Mouse (Mus musculus): ENCODE data around the gene Zfp300.

The Zfp300 gene

GRCm38 (mm10) chrX:21088983-21089866, at the start of gene Zfp300:
TSS of gene Zfp300 (minus strand) at chrX:21089527.
- DNase-seq, result peak; percentile 74

GRCm38 (mm10) chrX:21115520-21115919, 26.2 kb upstream of the Zfp300 start, which contains the start of gene Ssxa1:
TSS of gene Ssxa1 (plus strand) at chrX:21115820.
- no peak for DNase-seq

- no peak for DNase-seq
Observed at GRCm38 (mm10) chrX:21089867-21090239, 526 bp upstream of the Zfp300 start.

- no peak for DNase-seq
Observed at GRCm38 (mm10) chrX:21088645-21088982, 713 bp downstream of the Zfp300 start.

- no peak for DNase-seq
Observed at GRCm38 (mm10) chrX:21068106-21068505, 21.2 kb downstream of the Zfp300 start, which contains the start of gene Spaca5. TSS of gene Spaca5 (plus strand) at chrX:21068406.

- no peak for DNase-seq
Observed at GRCm38 (mm10) chrX:21062544-21062890, 26.8 kb downstream of the Zfp300 start.

GRCm38 (mm10) chrX:21061866-21062543, 27.3 kb downstream of the Zfp300 start, which contains the start of gene Zfp182:
TSS of gene Zfp182 (minus strand) at chrX:21062316.
- DNase-seq, result peak; percentile 87

- DNase-seq, result no peak
Observed at GRCm38 (mm10) chrX:21061460-21061859, 27.9 kb downstream of the Zfp300 start.

Data from lung, postnatal 10 days (tissue).